Mouse (Mus musculus): ENCODE results near the gene Mtm1. TPM values are rescaled to one million over a fixed set of nuclear protein-coding genes. Genes with fewer than 3 reads are reported as not detected.
"Not testable (repeated sequence)": the region's sequence is repeated elsewhere in the genome, so short reads cannot be mapped to it uniquely, and the experiment has no call there.

Gene Mtm1
- polyA plus RNA-seq, 1 experiment from 2014 or later = 5.3 TPM

DNA sequence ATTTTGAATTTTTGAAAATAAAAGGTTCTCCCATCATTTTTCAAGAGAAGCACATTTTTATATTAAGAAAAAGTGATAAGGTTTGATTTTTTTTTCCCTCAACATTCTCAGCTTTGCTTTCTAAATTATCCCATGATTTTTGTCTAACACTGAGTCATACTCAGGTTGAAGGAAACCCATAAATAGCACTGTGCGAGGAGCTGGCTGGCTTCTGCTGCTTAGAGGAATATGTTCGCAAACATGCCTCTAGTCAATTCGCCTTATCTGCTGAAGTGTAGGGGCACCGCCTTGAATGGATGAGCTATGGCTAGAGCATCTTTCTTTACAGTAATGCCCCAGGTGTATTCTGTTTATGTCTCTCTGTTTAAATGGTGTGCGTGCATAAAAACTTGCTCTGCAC lies 103.8 kb downstream of the Mtm1 start:
- Histone ChIP-seq H3K4me1 (ENCODE audit: control insufficient read depth, insufficient read depth, low read length) (no peaks in the 10 kb centered on the region), H3K9ac (ENCODE audit: low read length) (no peak overlapping the region), H3K27me3 (ENCODE audit: control insufficient read depth, insufficient read depth, low read length) (peaks cover 2% of the 10 kb centered on the region), H3K27ac (ENCODE audit: low read length) (no peak overlapping the region), H3K4me3 (ENCODE audit: low read length) (no peak overlapping the region), H3K9me3 (replicated peaks; ENCODE audit: control insufficient read depth, low read length) (no peaks in the 10 kb centered on the region), H3K36me3 (ENCODE audit: control insufficient read depth, insufficient read depth) (no peaks in the 10 kb centered on the region), H3K4me2 (ENCODE audit: low read depth, low read length) (no peak overlapping the region)
- 71% methylated on average over 5 of the region's 5 CpGs for WGBS
- ATAC-seq (replicated peaks; ENCODE audit: extremely low read depth, insufficient read depth, low FRiP score) = no peak

DNA sequence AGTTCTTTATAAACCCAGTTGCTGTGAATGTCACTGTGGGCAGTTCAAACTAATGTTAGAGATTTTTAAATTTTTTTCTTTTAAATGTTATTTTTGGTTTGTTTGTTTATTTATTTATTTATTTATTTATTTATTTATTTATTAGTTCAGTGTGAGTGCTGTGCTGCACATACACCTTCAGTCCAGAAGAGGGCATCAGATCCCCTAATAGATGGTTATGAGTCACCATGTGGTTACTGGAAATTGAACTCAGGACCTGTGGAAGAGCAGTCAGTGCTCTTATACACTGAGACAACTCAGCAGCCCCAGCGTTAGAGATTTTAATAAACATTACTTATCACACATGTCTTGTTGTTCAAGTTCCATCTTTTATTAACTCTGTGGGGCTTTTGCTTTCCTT lies 141.5 kb downstream of the Mtm1 start:
- Histone ChIP-seq H3K36me3 (ENCODE audit: control insufficient read depth, insufficient read depth) (no peaks in the 10 kb centered on the region), H3K4me3 (ENCODE audit: low read length) (no peak overlapping the region), H3K27me3 (ENCODE audit: control insufficient read depth, insufficient read depth, low read length) (no peaks in the 10 kb centered on the region), H3K9ac (ENCODE audit: low read length) (no peak overlapping the region), H3K9me3 (replicated peaks; ENCODE audit: control insufficient read depth, low read length) (no peaks in the 10 kb centered on the region), H3K4me1 (ENCODE audit: control insufficient read depth, insufficient read depth, low read length) (no peaks in the 10 kb centered on the region), H3K27ac (ENCODE audit: low read length) (no peak overlapping the region), H3K4me2 (ENCODE audit: low read depth, low read length) (no peak overlapping the region)
- ATAC-seq (replicated peaks; ENCODE audit: extremely low read depth, insufficient read depth, low FRiP score) = no peak
- 78% methylated on average over 1 of the region's 1 CpGs for WGBS

DNA sequence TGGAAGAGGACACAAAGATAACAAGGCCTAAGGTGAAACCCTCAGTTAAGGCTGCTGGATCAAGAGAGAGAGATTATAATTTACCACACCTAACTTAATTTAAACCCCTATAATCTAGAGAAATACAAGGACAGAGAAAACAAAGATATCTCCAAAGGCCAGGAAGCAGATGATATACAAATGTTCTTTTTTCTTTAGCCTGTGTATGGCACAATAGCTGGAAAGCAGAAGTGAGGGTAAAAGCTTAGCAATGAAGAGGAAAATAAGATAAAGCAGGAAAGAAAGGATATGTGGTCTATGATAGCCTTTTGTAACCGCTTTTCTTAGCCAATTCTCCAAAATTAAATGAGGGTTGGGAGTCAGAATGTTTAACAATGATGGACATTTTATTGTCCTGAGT lies 144.8 kb downstream of the Mtm1 start:
- ATAC-seq (replicated peaks; ENCODE audit: extremely low read depth, insufficient read depth, low FRiP score) = no peak
- H3K9me3 ChIP-seq (replicated peaks; ENCODE audit: control insufficient read depth, low read length) = no peaks in the 10 kb centered on the region
- no peak overlapping the region for H3K4me3 ChIP-seq (ENCODE audit: low read length)
- H3K36me3 ChIP-seq (ENCODE audit: control insufficient read depth, insufficient read depth) = no peaks in the 10 kb centered on the region
- H3K27me3 ChIP-seq (ENCODE audit: control insufficient read depth, insufficient read depth, low read length) = no peaks in the 10 kb centered on the region
- WGBS = 42% methylated on average over 1 of the region's 1 CpGs
- no peaks in the 10 kb centered on the region for H3K4me1 ChIP-seq (ENCODE audit: control insufficient read depth, insufficient read depth, low read length)
- no peak overlapping the region for H3K4me2 ChIP-seq (ENCODE audit: low read depth, low read length)
- H3K9ac ChIP-seq (ENCODE audit: low read length) = no peak overlapping the region
- no peak overlapping the region for H3K27ac ChIP-seq (ENCODE audit: low read length)

DNA sequence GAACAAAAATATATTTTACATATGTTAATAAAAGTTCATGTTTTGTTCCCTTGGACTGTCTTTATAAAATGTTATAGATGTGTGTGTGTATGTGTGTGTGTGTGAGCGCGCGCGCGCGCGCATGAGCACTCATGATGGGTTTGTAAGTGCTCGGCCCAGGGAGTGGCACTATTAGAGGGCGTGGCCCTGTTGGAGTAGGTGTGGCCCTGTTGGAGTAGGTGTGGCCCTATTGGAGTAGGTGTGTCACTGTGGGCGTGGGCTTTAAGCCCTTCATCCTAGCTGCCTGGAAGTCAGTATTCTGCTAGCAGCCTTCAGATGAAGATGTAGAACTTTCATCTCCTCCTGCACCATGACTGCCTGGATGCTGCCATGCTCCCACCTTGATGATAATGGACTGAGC lies 151.2 kb downstream of the Mtm1 start:
- not testable (repeated sequence) for H3K9ac ChIP-seq (ENCODE audit: low read length); H3K9me3 ChIP-seq (replicated peaks; ENCODE audit: control insufficient read depth, low read length); H3K4me2 ChIP-seq (ENCODE audit: low read depth, low read length); H3K27me3 ChIP-seq (ENCODE audit: control insufficient read depth, insufficient read depth, low read length); H3K36me3 ChIP-seq (ENCODE audit: control insufficient read depth, insufficient read depth); H3K4me1 ChIP-seq (ENCODE audit: control insufficient read depth, insufficient read depth, low read length); H3K27ac ChIP-seq (ENCODE audit: low read length); ATAC-seq (replicated peaks; ENCODE audit: extremely low read depth, insufficient read depth, low FRiP score); H3K4me3 ChIP-seq (ENCODE audit: low read length)
- WGBS = 81% methylated on average over 10 of the region's 10 CpGs

GRCm38 (mm10) chrX:71364062-71364461 lies 153.5 kb downstream of the Mtm1 start:
- Histone ChIP-seq H3K27ac (ENCODE audit: low read length) (no peak overlapping the region), H3K27me3 (ENCODE audit: control insufficient read depth, insufficient read depth, low read length) (no peaks in the 10 kb centered on the region), H3K36me3 (ENCODE audit: control insufficient read depth, insufficient read depth) (no peaks in the 10 kb centered on the region), H3K4me1 (ENCODE audit: control insufficient read depth, insufficient read depth, low read length) (no peaks in the 10 kb centered on the region), H3K4me3 (ENCODE audit: low read length) (peak overlapping the region; percentile 73), H3K9ac (ENCODE audit: low read length) (peak overlapping the region; percentile 85), H3K4me2 (ENCODE audit: low read depth, low read length) (peak overlapping the region; percentile 65), H3K9me3 (replicated peaks; ENCODE audit: control insufficient read depth, low read length) (no peaks in the 10 kb centered on the region)
- ATAC-seq (replicated peaks; ENCODE audit: extremely low read depth, insufficient read depth, low FRiP score) = no peak
- 60% methylated on average over 5 of the region's 5 CpGs for WGBS

DNA sequence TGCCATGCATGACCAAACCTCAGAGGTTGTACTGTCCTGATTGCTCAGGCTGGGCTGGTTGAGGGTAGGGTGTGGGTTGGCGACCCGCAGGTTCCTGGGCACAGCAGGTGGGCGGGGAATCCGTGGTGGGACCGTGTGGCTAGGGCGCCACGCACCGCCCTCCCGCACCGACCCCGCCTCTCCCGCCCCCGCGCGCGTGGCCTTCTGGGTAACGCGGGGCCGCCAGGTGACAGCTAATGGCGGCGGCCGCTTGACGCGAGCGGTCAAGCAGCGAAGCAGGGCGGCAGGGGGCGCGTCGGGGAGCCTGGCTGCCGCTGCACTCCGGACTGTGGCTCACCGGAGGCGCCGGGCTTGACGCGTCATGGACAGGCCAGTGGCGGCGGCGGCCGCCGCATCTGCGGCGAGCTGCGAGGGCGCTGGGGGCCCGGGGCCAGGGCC lies 154.0 kb downstream of the Mtm1 start, which contains the start of gene Mtmr1:
Gene Mtmr1 (plus strand): TSS at position 207 of the 438 bp plus-strand sequence.
- WGBS = 12% methylated on average over 44 of the region's 47 CpGs
- H3K9me3 ChIP-seq (replicated peaks; ENCODE audit: control insufficient read depth, low read length) = no peaks in the 10 kb centered on the region
- no peaks in the 10 kb centered on the region for H3K36me3 ChIP-seq (ENCODE audit: control insufficient read depth, insufficient read depth)
- no peaks in the 10 kb centered on the region for H3K27me3 ChIP-seq (ENCODE audit: control insufficient read depth, insufficient read depth, low read length)
- ATAC-seq (replicated peaks; ENCODE audit: extremely low read depth, insufficient read depth, low FRiP score) = peak; percentile 90
- peak within 1 kb of the TSS; percentile 81 for H3K27ac ChIP-seq (ENCODE audit: low read length)
- no peaks in the 10 kb centered on the region for H3K4me1 ChIP-seq (ENCODE audit: control insufficient read depth, insufficient read depth, low read length)
- H3K9ac ChIP-seq (ENCODE audit: low read length) = peak within 1 kb of the TSS; percentile 85
- H3K4me2 ChIP-seq (ENCODE audit: low read depth, low read length) = peak within 1 kb of the TSS; percentile 65
- peak within 1 kb of the TSS; percentile 73 for H3K4me3 ChIP-seq (ENCODE audit: low read length)

- Histone ChIP-seq H3K9me3 (replicated peaks; ENCODE audit: control insufficient read depth, low read length) (no peaks in the 10 kb centered on the region), H3K4me2 (ENCODE audit: low read depth, low read length) (peak overlapping the region; percentile 65), H3K36me3 (ENCODE audit: control insufficient read depth, insufficient read depth) (no peaks in the 10 kb centered on the region), H3K9ac (ENCODE audit: low read length) (peak overlapping the region; percentile 85), H3K27ac (ENCODE audit: low read length) (peak overlapping the region; percentile 81), H3K4me1 (ENCODE audit: control insufficient read depth, insufficient read depth, low read length) (no peaks in the 10 kb centered on the region), H3K27me3 (ENCODE audit: control insufficient read depth, insufficient read depth, low read length) (no peaks in the 10 kb centered on the region), H3K4me3 (ENCODE audit: low read length) (peak overlapping the region; percentile 73)
- WGBS = 15% methylated on average over 20 of the region's 20 CpGs
- peak; percentile 68; the same call in 1 of the 2 replicates for ATAC-seq (replicated peaks; ENCODE audit: extremely low read depth, insufficient read depth, low FRiP score)
Measured at GRCm38 (mm10) chrX:71365011-71365410, 154.4 kb downstream of the Mtm1 start.

Other genes with a start within 250 kb of the Mtm1 start
- 3.7 and 4.2 TPM in 2 replicates for gene Mamld1, start 160.5 kb upstream of the Mtm1 start, polyA plus RNA-seq (2015; fragmentation: Nextera tagmentation; extraction: Ambion mirVana)
- gene Mtmr1, start 154.0 kb downstream of the Mtm1 start, polyA plus RNA-seq (2015; fragmentation: Nextera tagmentation; extraction: Ambion mirVana) = 12.8 and 13.6 TPM in 2 replicates